Mouse (Mus musculus) neutrophil, adult 5-6 weeks (primary cell): ENCODE data around the gene Map1s. TPM values are rescaled to one million over a fixed set of nuclear protein-coding genes. Genes with fewer than 3 reads are reported as not detected.

Experiments
- ATAC-seq: fragments of 151-379, 151-347 bp; 2 replicates; pipeline ENCODE4 v1.8.0; 2017; ENCODE audit warnings: mild to moderate bottlenecking, moderate TSS enrichment; ENCODE audit not compliant: insufficient number of reproducible peaks, poor library complexity, low FRiP score, severe bottlenecking; ENCODE audit errors: extremely low read depth
- total RNA-seq: library from RNA; stranded (forward); fragments of 200-1000 nt; gene quantifications from 2 replicates; pipeline ENCODE4 v1.2.3, GENCODE M21; 2017

Map1s gene
- total RNA-seq: 11.9 and 13.5 TPM in 2 replicates

DNA sequence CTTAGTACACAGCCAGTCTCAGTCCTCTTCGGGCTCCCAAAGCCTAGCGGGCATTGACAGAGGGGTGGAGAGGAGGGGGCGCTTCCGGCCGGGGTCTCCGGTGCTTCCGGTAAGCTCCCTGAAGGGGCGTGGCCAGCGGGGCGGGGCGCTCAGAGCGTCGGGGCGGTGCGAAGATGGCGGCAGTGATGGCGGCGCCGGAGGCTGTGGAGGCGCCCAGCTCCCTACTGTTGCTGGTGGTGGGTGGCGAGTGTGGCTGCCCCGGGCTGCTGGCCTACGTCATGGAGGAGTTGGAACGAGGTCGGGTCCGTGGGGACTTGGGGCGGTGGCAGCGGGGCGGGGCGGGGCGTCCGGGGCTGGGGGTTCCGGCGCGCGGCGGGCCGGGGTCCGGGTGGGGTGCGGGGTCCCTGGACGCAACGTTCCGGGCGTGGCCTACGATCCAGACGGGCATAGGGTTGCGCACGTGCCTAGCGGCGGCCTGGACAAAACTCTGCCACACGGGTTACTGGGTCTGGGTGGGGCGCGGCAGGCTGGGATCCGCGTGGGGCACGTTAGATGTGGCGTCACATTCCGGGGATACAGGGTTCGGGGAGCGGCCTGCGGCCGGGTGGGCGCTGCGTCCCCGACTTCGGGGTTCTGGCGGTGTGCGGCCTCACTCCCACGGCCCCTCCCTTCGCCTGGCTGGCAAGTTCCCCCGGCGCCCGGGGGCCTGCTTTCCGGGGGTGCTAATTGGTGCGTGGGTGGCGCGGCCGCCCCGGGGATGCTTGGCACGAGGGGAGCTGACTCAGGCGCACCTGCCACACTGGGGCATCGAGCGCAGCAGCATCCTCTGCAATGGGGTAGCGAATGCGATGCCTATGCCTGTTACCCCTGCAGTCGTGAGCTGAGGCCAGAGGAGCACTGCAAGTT lies at the start of gene Map1s:
Gene Map1s, plus strand, starts transcription at position 102 of the 906 bp plus-strand sequence.
- ATAC-seq: peak; percentile 48

- no peak for ATAC-seq
These were observed 49.7 kb upstream of the Map1s start for GRCm38 (mm10) chr8:70856028-70856427.

DNA sequence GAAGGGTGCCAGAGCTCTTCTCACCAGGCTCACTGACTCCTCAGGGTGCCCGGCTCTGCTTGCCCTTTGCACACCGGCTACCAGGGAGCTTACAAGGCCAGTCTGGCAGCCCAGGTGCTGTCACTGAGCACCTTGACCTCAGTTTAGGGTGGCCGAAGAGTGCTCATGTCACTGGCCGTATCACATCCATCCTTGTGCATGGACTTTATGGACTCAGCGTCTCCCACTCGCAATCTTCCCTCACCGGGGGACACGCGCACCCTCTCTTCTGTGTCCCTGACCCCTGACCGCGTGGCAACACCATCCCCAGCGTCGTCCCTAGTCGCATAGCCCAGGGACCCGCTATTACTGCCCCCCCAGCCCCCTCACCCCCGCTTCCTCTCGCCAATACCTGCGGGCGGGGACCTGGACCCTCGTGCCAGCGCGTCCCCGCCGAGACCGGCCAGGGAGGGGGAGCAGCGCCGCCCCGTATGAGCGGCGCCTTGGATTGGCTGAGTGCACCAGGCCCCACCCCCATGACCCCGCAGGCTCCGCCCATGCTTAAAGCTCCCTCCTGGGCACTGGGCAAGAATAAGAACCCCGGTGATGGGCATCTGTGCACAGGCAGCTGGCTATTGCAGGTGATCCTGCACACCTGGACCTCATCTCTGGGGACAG lies 49.1 kb upstream of the Map1s start:
- no peak for ATAC-seq

DNA sequence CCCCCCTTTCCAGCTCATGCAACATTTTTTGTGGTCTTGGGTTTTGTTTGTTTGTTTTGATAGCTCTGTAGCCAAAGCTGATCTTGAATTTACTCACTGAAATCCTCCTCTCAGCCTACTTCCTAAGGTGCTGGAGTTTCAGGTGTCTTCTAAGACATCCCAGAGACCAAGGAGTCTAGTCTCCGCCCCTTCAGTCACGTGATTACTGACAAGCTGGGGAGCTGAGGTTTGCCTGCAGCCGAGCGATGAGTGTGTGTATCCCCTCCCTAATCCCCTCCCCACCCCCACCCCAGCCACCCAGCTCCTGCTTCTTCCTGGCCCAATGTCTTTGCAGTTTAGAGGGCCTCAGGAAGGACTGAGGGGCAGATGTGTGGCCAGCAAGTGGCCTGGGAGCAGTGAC lies 48.2 kb upstream of the Map1s start:
- no peak for ATAC-seq

- no peak for ATAC-seq
These were observed 42.7 kb upstream of the Map1s start, which contains the start of gene Kcnn1 for GRCm38 (mm10) chr8:70862824-70863641. Kcnn1 (minus strand) TSS chr8:70863258.

GRCm38 (mm10) chr8:70863956-70864711 lies 41.6 kb upstream of the Map1s start:
- ATAC-seq: no peak

DNA sequence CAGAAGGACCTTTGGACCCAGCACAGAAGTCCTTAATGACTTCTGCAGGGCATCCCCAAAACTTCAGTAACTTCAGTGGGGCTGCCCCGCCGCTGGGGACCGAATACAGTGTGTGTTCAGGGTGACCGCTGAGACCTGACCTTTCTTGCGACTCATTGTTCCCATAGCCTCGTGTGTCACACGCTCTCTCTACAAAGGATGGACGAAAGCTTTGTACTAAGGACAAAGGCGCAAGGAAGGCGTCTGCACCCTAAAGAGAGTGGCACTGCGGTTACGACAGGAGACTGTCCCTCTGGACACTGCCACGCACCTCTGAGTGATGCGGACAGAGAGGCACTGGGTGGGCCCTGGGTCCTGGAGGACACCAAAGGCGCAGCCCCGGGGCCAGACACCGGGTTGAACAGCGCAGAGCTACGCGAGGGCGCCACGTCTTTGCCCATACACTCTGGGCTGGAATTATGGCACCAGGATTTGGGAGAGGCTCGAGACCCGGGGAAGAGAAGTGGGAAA lies 41.0 kb upstream of the Map1s start:
- no peak for ATAC-seq

DNA sequence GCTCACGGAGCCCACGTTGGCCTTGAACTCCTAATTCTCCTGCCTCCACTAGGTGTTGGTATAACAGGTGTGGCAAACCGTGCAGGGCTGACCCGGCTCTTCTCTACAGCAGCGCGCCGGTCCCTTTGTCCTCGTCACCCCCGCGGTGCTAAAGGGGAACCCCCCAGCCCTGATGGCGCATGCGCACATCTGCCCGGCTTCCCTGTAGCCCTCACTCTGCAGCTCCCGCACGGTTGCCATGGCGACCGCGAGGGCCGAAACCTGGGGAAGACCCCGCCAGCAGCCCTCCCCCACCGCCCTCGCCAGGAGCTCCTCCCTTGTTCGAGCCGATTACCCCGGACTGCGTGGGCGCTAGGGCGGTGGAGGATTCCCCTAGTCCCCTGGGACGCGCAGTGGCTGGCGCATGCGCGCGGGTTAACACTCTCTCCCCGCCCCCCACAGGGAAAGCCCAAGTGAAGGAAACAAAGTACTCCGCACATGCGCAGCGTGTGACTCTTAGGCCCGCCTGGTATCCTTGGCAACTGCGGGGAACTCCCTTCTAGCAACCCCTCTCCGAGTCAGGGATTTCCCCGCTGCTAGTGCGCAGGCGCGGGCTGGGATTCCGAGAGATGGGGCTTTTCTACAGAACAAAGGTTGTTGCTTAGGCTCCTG lies 40.3 kb upstream of the Map1s start:
- ATAC-seq: peak; percentile 69

- ATAC-seq: no peak
These were observed 39.7 kb upstream of the Map1s start for GRCm38 (mm10) chr8:70866001-70866520.

DNA sequence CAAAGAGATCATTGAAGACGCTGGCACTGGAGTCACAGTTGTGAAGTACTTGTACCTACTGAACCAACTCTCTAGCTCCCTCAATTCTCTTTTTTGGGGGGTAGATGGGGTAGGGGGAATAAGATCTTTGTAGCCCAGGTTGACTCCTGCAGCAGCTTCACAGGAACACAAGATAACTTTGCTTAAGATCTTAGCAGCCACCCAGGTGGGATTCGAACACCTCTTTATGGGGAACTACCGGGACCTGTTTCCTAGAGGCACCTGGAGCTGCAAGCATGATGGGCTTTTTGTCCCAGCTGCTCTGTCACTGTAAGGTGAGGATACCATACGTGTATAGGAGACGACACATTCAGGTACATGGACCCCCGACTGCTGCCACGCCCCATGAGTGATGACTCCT lies 39.2 kb upstream of the Map1s start:
- no peak for ATAC-seq

- ATAC-seq: peak; percentile 11; the same call in 1 of the 2 replicates
These were observed 37.1 kb upstream of the Map1s start for GRCm38 (mm10) chr8:70868559-70869198.

GRCm38 (mm10) chr8:70869199-70869571 lies 36.5 kb upstream of the Map1s start:
- no peak for ATAC-seq

GRCm38 (mm10) chr8:70869601-70870041 lies 36.1 kb upstream of the Map1s start:
- peak; percentile 40; the same call in 1 of the 2 replicates for ATAC-seq

GRCm38 (mm10) chr8:70871195-70871807 lies 34.4 kb upstream of the Map1s start:
- ATAC-seq: no peak

DNA sequence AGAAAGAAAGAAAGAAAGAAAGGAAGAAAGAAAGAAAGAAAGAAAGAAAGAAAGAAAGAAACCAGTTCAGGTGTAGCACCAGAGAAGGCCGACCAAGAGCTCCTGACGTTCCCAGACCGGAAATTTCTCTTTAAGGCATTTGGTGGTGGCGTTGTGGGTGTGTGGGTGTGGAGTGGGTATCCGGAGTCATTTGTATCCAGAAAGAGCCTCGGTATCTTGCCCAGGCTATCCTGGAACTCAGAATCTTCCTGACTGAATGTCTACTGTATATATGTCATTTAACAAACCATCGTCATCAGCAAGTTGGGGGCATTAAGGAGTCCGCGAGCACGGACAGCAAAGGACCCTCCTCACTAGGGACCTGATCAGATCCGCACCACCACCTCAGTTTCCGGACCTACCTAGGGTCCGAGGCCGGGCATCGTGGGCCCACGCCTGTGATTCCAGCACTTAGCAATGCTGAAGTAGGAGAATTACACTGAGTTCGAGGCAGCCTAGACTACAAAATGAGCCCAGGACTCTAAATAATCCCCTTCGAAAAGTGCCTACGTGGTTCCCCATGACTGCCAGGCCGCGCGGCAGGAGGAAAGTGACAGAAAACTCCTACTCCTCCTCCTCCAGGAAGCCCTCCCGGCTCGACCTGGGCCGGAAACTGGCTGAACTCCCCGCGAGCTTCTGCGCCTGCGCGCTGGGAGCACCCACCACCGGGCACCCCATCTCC lies 32.9 kb upstream of the Map1s start:
- ATAC-seq: no peak

GRCm38 (mm10) chr8:70873364-70873985 lies 32.3 kb upstream of the Map1s start, which contains the start of gene Ccdc124:
Ccdc124 (minus strand) TSS chr8:70873935.
- ATAC-seq: peak; percentile 78
